Mouse (Mus musculus): Measurements from ENCODE around the gene Mgat5.

Gene Mgat5

DNA sequence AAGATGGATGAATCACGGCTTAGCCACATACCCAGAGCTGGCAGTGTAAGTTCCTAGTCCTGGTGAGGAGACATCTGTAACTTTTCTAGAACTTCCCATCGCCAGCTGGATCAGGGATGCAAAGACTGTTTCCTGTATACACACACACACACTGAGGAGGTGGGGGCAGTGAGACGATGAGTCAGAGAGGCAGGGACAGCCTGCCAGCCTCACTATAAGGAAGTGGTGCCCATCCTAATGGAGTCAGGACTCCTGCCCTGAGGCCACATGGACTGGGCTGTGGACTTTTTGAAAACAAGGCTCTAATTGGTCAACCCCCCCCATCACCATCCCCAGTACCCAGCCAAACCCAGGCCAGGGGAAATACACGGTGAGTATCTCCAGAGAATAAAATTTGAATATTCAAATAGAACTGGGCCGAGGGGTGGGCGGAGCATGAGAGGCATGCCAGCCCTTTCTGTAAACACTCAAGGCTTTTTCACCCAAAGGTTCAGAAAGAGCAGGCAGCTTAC, 220.3 kb downstream of the Mgat5 start:
- peak; percentile 97 for DNase-seq (ENCODE audit: low read depth, low spot score)

DNA sequence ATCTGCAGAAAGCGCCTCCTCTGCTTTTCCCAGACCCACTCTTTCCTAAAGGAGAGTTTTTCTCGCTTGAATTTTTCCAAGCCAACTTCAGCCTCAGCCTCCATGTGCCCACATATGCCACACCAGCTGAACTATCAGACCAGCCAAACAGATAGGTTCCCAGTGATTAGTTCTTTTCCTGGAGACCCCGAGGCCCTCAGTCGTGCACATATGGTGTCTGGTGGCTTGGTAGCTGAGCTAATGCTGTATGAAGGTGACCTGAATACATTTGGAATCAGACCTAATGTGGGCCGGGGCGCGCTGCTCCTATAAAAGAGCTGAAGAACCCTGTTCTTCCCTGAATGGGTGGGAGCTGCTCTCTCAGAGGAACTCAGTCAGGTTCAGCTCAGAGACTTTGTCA, 225.5 kb downstream of the Mgat5 start:
- no peak for DNase-seq (ENCODE audit: low read depth, low spot score)

DNA sequence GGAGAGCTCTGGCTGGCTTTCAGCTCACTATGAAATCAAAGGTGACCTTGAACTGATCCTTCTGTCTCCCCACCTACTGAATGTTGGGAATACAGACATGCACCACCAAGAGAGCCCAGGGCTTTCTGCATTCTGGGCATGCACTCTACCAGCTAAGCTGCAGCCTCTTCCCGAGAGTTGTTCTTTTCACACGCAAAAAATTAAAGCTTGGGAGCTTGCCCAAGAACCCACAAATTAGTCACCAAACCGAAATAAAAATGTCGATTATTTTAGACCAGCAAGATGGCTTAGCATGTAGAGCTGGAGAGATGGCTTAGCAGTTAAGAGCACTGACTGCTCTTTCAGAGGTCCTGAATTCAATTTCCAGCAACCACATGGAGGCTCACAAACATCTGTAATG, 230.0 kb downstream of the Mgat5 start:
- peak; percentile 35 for DNase-seq (ENCODE audit: low read depth, low spot score)

DNA sequence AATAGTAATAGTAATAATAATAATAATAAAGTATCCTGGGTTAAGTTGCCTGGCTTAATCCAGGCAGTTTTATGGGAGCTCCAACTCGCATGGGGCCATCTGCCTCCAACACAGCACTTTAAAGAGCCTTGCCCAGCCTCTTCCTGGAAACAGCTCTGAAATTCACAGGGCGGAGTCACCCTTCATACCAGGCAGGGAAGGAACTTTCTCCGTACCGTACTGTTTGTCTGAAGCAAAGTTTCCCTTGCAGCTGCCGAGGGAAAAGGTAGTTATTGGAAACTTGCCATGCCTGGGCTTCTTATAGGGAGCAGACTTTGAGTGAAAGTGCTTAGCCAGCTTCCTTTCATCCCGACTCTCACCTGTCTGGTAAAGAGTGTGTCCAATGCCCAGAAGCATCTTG, 232.3 kb downstream of the Mgat5 start:
- DNase-seq (ENCODE audit: low read depth, low spot score) = no peak

DNA sequence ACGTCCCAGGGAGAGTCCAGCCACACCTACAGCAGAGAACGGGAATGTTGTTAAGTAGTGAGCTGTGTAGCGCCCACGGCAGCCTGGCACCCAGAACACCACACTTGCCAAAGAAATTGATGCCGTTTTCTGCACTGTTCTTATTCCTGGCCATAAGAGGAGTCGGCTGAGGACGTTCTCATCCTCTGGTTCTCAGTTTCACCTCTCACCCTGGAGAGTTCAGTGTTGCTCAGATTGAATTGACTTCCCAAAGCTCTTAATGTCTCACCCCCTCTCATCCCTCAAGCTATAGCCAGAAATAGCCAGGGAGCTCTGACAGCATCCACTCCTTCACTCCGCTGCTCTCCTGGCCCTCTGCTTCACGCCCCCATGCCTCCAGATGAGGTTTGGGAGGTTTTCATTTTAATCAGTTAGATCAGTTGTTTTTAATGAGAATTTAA, 234.7 kb downstream of the Mgat5 start:
- DNase-seq (ENCODE audit: low read depth, low spot score) = no peak

DNA sequence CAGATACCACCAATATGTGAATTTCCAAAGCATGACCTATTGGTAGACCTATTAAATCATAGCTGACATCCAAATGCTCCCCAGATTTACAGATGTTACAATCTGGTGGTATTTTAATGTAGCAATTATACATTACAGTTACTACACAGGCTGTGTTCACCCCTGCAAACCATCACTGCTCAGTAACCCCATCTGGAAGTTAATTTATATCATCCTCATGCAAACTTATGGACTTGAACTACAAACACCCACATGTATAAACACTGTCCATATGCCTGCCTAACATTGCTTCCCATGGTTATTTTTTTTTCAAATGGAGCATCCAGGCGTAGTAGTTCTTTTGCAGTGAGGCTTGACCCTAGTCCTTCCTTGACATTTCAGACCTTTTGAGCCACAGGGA, 236.2 kb downstream of the Mgat5 start:
- DNase-seq (ENCODE audit: low read depth, low spot score) = no peak

DNA sequence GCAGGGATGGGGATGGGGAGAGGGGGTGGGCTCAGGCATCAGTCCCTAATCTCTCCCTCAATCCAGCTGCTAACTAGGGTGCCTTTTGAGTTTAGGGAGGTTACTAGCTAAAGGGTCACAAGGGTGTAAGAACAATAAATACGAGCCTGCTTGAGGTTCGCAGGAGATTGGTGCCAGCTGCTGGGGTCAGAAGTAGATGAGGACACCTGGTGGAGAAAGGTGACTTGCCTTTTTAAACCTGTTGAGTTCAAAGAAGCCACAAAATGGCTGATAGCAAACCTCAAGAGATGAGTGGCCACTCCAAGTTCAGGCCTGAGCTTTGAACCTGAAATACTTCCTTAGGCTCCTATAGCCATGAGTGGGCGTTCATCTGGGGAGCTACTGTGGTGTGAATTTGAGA, 236.9 kb downstream of the Mgat5 start:
- no peak for DNase-seq (ENCODE audit: low read depth, low spot score)

DNA sequence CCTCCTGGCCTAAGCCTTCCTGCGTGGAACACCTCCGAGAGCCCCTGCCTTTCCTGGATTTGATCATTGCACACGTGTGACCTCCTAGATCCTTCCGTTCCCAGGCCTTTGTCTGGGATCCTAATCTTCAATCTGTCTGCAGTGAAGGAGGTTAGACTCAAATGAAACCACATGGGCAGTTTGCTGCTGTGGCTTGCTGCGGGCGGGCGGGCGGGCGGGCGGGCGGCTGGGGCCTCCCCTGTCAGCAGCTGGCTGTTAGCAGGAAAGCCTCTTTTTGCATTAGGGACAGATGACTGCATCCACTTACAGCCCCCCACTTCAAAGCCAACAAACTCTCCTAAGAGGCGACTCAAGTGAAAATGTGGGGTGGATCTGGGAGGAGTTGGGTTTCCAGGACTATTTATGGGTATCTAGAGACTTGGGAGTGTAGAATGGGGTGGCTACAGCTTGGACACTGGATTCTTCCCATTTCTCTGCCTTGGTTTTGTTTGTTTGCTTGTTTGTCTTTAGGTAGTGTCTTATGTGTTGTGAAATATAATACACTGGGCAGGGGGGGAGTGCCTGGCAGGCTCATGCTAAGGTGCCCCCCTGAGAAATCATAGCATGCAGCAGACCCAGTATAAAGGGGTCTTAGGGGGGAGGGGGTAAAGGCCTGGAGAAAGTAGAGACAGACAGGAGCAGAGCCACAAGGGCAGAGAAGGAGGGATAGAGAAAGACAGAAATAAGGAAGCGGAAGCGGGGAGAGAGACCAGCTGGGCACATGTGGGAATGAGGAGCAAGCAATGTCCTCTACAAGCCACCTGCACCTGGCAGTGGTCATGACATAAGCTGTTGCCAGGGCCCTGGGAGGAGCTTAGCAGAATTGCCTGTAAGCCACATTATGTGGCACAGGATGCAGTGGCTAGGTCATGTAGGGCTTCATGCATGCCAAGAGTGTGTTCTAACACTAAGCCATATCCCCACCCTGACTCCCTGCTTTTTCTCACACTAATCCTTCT, 238.4 kb downstream of the Mgat5 start:
- DNase-seq (ENCODE audit: low read depth, low spot score) = no peak

DNA sequence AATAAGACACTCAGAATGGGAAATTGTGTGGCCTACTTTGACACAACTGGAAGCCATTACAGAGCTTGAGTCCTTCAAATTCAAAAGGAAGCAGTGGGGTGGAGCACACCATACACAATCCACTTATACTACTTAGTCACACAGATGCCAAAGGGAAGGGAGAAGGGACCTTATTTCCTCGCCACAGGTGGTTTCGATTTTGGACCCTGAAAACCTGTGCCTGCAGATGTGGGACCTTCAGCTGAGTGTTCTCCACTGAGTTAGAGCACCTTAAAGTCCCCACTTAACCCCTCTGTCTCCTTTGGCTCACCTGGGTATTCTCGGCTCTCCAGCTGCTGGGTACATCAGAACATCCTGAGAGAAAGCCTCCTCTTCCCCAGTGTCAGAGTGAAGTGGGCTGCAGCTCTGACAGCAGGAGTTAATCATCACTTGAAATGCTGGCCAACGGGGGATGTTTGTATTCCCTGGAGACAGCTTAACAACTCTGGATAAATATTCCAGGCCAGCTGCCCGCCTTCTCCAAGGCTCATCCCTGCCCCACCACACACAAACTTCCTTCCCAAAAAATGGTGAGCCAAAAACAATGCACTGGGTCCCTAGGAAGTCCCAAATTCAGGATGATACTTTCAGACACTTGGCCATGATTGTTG, 240.1 kb downstream of the Mgat5 start:
- peak; percentile 79 for DNase-seq (ENCODE audit: low read depth, low spot score)

DNA sequence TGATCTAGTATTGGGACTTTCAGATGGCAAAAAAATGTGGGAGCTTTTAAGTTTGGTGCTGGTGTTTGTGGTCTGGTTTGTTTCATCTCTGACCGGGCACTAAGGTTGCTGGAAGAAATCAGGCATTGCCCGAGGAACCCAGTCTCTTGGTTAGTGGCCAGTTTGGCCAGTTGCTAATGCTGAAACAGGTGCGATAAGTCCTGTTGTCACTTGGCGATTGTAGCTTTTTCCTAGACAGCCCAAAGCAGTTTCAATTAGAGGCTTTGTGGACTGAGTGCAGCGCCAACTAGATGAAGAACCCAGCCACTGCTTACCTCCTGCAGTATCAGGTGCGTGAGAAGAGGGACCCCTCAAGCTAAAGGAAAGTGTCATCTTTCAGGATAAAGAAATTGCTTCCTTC, 248.6 kb downstream of the Mgat5 start:
- DNase-seq (ENCODE audit: low read depth, low spot score) = no peak

DNA sequence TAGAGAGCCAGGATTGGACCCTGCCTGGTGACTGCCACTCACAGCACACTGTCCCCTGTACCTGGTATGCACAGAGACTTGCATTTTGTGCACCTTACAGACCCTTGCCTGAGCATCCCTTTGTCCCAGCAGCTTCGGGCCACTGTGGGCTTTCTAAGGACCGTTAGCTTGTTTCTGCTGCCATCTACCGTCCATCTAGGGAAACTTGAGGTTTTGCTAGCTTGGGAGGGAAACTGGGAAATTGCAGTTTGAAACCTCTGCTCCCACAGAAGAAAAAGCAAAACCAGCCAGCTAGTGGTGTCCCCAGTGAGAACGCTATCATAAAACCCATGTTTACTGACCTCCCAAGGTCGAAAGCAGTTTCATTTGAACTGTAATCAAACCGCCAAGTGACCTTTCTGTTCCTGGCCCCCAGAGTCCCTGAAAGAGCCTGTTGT, 254.2 kb downstream of the Mgat5 start:
- peak; percentile 79 for DNase-seq (ENCODE audit: low read depth, low spot score)

DNA sequence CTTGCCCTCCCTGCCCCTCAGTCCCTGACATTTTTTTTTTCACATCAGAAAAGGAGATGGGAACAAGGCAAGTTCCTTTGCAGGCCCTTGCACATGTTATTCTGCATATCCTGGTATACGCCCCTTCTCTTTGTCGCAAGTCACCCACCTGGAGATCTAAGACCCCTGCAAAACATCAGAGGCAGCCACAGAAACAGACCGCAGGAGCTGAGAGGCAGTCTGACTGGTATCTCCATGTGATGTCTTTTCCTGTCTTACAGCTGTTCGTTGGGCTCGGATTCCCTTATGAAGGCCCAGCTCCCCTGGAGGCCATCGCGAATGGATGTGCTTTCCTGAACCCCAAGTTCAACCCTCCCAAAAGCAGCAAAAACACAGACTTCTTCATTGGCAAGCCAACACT, 254.8 kb downstream of the Mgat5 start:
- DNase-seq (ENCODE audit: low read depth, low spot score) = no peak

DNA sequence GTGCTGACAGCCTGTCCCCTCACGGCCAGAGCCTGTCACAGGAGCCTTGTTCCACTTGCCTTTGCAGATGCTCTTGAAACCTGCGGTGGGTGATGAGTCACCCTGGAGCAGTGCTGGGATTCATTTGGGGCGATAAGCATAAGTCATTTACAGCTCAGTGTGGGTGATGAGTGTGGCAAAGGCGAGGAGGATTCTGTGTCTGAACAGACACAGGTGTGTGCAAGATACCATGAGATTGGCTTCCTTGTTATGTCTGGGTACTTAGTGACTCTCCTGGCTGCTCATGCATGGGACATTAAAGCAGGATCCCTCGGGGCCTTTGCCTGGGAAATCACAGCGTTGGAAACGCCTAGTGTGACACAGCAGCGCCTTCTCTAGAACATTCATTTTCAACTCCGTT, 256.2 kb downstream of the Mgat5 start:
- DNase-seq (ENCODE audit: low read depth, low spot score) = no peak

DNA sequence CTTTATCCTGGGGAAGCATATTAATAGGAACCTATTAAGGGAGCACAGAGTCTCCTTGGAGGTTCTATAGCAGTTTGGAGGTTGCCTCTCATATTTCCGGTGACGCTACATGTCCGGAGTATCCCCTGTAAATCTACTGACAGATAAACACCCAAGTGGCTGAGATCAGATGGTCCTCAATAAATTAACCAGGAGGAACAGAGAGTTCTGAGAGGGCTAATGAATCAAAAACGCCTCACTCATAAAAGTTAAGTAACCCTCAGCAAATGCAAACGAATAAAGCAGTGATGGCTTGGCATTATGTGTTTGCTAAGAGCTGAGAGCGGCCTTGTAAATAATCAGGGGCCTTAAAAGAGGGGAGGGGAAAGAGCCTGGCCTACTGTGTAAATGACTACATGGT, 259.2 kb downstream of the Mgat5 start:
- no peak for DNase-seq (ENCODE audit: low read depth, low spot score)

DNA sequence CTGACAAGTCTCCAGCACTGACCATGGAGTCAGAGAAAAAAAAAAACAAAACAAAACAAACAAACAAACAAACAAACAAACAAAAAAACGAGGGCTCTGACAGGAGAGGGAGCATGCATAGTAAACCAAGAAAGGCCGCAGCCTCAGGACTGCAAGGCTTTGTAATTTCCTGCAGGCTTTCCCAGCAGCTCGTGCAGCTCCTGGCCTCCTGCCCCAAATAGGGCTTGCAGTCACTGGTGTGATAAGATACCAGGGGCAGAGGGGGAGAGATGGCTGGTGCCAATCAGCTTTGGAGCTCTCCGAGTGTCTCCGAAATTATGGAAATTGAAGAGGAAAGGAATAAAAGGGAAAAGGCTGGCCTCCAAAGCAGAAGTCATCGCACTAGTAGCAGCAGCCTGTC, 260.5 kb downstream of the Mgat5 start:
- DNase-seq (ENCODE audit: low read depth, low spot score) = no peak

DNA sequence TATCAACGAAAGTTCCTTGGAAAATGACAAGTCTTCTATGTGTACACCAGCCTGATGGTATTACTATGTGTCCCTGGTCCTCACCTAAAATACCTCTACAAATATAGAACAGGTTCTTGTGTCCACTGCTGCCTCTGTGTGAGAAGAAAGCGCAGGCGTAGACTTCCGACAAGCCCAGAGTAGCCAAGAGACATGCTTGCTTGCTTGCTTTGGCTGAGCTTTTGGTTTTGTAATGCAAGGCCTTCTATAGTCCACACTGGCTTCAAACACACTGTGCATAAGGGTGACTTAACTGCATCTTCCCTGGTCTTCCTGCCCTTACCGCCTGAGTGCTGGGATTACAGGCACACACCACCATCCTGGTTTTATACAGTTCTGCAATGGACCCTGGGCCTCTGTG, 262.4 kb downstream of the Mgat5 start:
- DNase-seq (ENCODE audit: low read depth, low spot score) = no peak

DNA sequence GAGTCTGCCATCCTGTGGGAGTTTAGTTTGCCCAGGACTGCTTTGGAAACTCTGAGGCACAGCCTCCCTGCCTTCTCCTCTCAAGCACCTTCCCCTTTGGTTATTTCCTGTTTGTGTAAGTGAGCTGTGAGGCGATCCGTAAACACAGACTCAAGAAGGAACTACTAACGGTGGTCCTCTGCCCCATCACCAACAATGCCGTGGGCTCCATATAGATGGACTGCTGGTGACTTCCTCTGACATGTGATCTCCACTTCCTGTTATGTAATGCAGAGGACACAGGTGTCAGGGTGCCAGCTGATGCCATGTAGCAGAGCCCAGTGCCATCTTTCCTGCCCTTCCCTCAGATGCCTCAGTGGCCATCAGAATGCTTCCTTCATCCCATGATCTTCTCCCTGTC, 265.4 kb downstream of the Mgat5 start:
- no peak for DNase-seq (ENCODE audit: low read depth, low spot score)

DNA sequence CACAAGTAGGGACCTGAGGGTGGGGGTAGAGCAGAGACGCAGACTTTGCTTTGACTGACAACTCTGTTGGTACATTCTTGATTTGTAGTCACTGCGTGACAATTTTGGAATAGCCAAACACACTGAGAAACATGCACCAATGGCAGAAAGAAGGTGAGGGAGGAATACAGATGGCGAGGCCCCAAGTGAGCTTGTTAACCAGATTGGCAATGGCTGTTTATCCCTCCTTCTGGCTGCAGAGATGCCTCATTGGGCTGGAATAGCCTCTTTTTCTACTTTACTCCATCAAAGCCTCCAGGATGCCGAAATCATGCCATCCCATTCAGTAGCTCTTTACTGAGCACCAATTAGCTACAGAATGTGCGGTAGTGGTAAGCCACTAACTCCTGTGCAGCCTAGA, 270.9 kb downstream of the Mgat5 start:
- no peak for DNase-seq (ENCODE audit: low read depth, low spot score)

DNA sequence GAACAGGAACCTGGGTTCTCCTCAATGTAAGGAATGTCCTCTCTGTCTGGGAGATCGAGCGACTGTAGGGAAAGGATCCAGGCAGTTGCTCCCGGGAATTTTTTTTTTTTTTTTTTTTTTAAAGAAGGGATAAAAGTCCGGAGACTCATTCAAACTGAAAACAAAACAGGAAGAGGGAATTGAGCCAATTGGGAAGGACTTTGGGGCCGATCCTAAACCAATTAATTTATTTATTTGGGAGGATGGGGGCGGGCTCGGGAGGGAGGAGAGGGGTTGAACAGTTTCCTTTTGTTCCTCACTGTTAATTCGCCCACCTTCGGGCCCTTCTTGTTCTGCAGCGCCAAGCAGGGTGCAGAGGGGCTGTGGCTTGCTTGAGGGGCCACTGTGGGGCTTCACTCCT, 278.1 kb downstream of the Mgat5 start:
- no peak for DNase-seq (ENCODE audit: low read depth, low spot score)

DNA sequence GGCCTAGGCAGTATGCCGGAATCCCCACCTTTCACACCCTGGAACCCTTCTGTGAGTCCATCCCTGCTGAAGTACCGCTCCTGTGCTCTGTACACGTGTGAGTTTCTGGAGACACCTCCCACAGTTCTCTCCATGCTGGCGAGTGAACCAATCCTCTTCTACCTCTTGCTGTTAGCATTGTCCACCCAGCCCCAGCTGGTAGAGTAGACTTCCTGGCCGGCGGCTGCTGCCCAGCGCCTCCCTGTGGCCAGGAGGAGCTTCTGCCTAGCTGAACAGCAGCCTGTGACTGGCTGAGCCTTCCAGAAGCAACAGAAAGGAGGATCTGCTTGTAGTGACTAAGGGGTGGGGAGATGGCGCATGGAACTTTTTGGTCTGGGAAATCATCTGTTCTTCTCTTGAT, 279.4 kb downstream of the Mgat5 start:
- DNase-seq (ENCODE audit: low read depth, low spot score) = no peak

DNA sequence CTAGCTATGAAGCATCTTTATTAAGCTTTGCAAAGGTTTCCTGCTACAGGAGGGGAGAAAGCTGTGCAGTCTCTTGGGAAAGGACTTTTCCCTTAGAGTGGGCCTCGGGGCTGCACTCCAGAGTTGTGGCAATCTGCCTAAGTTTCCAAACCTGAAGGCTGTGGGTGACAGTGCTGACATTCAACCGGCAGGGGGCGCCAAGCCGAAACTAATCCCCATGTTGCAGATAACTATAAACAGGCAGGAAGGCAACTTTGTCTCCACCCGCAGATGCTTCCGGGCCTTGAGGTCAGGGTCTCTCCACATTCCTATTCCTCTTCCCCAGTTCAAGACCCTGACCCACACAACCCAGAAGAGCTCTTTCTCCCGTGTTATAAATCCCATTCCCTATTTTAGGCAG, 280.0 kb downstream of the Mgat5 start:
- DNase-seq (ENCODE audit: low read depth, low spot score) = peak; percentile 64

DNA sequence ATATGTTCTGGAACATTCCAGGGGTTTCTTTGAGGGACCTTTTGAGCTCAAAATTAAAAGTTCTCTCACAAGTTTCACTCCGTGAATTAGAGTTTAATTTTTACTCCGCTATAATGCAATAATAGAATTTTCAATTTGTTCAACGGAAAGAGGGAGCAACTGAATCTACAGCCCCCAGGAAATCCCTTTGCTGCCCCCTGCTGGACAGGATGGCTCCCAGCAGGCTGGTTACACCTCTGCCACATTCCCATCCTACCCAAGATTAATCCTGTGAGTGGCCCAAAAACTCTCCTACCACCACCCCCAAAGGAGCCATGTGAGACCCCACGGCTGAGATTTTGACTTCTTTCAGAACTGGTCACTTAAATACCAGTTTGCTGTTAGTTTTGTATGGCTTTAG, 282.3 kb downstream of the Mgat5 start:
- DNase-seq (ENCODE audit: low read depth, low spot score) = peak; percentile 48

All from 3T3-L1 (cell line).